Mouse (Mus musculus) ovary, postnatal 10 days (tissue): Measurements from ENCODE around the gene Evi5.
"Not testable (repeated sequence)": the region's sequence is repeated elsewhere in the genome, so short reads cannot be mapped to it uniquely, and the experiment has no call there.

Source experiments
- DNase-seq: peaks from one replicate; pipeline ENCODE4 v3.0.0; 2022; ENCODE audit warnings: low spot score

Gene Evi5

GRCm38 (mm10) chr5:107874561-107875260, at the start of gene Evi5:
Evi5 (minus strand) TSS chr5:107875107.
- DNase-seq: no peak

GRCm38 (mm10) chr5:107924564-107924963, 49.7 kb upstream of the Evi5 start:
- DNase-seq: no peak

DNA sequence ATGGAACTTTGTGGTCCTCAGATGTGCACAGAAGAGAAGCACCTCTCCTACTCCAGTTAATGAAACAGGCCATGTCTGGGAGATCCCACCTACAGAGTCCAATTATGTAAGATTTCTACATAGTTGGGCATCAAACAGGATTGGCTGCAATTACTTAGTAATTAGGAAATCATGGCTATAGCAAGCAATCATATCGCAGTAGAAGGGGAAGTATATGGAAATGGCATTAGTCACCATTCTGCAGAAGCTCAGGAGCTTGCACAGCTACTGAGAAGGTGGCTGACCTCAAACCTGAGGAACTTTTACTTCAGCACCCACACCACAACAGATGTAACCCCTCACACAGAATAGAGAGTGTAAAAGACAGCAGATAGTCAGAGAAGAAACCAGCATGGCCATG, 47.9 kb upstream of the Evi5 start:
- no peak for DNase-seq

DNA sequence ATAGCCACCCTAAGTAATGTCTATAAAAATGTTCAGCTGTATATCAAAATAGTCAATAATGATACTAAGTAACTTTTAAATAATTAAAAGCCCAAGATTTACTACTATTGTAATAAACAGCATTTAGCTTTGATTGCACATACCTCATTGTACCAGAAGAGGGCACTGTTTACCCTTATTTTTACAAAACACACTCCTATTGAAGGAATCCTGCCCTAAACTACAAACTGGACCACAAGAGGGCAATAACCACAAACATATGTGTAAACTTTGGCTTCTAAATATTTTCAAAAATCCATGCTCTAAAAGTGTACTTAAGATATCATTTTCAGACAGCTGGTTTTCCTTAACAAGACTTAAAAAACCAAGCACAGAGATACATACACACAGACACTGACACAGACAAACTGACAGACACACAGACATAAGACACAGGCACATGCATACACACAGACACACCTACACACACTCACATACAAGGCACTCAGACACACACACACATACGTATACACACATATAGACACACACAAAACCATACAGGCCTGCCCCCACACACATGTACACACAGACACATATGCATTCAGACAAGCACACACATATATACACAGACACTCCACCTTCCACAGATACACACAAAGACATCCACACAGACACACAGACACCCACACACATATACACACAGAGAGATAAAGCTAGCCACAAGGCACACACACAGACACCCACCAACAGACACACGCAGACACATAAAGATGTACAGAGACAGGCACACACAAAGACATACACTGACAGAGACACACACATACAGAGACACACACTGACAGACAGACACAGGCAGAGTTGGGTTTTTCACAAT, 46.7 kb upstream of the Evi5 start:
- no peak for DNase-seq

DNA sequence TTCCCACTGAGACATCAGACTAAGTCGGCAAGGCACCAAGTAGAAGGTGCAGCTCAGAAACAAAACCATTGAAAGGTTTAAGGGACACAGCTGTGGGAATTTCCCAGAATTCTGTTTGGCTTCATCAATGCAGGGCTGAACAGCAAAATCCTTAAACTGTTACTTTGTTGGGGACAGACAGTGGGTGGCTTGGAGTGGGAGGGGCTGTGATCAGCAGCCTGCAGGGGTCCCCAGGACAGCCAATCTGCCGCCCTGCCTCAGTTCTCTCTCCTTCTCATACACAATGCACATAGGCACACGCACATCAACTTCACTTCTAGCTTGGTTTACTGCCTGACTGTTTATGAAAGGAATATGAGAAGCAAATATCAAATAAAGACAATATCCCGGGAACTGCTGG, 40.4 kb upstream of the Evi5 start:
- no peak for DNase-seq

DNA sequence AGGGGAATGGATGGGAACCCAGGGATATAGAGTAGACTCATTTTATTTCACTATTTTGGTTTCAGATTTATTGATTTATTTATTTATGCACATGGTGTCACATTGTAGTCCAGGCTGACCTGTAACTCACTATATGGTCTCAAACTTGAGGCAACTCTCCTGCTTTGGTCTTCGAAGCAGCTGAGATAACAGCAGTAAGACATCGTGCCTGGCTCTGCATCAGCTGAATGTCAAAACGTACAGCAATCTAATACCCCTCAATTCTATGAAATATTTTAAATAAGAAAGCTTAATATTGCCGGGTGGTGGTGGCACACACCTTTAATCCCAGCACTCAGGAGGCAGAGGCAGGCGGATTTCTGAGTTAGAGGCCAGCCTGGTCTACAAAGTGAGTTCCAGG, 36.1 kb upstream of the Evi5 start:
- DNase-seq: no peak

- no peak for DNase-seq
Measured at GRCm38 (mm10) chr5:107910084-107910616, 35.2 kb upstream of the Evi5 start.

GRCm38 (mm10) chr5:107909668-107910067, 34.8 kb upstream of the Evi5 start:
- no peak for DNase-seq

DNA sequence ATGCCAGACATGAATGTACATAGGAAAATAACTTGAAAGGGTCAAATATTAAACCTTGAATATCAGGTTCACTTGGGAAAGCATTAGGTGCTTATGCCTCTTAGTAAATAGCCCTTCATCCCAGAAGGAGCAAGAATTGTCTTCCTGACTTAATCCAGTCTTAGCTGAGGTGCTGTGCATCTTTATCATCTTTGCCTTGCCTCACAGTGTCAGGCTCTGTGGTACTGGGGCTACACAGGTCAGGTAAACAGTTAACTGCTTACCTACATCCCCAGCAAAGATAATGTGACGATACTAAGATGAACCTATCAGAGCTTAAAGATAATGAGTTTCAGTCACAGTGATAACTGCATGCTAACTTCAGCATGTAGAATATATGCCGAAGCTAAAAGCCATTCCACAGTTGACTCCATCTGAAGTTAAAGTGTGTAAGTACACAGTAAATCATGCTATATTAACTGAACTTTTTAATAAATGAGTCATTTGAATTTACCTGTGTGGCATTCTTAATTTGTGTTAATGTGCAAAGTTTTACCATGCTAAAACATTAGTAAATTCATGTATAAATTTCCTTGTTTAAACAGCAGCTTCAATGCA, 33.7 kb upstream of the Evi5 start:
- no peak for DNase-seq

DNA sequence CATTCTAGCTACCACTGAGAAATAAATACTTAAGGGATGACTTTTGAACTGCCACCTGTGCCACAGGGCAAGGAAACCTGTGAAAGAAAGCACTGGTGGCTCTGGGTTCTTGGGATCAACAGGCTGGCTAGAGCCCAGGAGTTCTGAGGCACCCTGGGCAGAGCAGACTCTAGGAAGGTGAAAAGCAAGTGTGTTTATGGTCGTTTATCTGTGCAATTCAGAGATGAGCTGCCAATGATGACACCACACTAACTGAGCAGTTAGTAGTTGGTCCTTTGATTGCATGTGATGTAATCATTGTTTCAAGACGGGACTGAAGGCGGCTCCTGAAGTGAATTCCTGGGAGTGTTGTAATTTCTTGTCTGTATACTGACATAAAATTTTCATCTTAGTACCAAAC, 29.4 kb upstream of the Evi5 start:
- no peak for DNase-seq

DNA sequence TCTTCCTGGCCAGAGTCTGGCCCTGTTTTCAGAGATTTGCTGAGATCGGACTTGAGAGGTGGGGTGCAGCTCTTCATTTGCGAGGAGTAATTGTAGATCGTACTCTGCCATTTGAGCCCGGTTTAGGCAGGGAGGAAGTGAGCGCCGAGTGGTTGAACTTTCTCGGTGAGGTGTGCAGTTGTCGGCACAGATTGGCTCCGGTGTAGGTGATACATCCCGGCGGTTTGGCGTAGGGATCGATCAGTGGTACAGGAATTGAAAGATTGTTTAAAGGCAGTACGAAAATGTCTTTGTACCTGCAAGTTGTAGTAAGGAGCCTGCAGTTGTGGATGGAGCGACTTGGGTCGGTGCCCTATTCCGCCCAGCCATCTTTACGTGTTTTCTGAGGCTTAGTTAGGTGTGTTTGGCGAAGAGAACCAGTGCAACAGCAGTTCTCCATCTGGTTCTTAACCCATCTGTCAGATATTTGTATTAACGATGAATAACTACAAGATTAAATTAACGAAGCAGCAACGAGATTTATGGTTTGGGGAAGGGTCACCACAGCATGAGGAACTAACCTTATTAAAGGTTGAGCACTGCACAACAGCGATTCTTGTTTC, 26.2 kb upstream of the Evi5 start:
- DNase-seq: no peak

DNA sequence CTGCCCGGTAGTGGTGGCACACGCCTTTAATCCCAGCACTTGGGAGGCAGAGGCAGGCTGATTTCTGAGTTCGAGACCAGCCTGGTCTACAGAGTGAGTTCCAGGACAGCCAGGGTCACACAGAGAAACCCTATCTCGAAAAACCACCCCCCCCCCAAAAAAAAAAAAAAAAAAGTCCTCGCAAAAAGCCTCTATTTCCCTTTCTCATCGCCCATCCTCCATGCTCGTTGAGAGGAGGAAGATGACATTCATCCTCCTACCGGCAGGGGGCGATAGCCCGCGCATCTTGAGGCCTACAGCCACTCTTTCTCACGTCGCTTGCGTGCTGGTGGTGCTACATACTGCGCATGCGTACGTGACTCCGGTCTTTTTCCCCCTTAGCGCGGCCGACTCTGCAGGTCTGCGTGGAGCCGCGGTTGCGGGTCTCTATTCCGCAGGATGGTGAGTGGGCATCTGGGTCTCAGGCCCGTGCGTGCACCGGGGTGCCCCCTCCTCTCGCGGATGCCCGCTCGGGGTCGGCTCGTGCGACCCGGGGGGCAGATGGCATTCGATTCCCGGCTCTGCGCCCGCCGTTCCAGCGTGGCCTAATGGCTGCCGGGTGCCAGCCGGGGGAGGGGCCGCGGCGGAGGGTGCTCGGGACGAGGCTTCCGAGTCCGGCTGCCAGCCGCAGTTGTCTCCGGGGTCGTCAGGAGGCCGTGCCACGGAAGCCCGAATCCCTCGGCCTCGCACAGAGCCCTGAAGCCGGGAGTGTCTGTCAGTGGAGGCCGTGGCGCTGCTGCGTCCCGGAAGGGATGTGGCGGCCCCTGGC, 25.5 kb upstream of the Evi5 start, which contains the start of gene Rpl5:
TSS of gene Rpl5 (plus strand) at position 297 of the 808 bp plus-strand sequence.
- peak; percentile 89 for DNase-seq

GRCm38 (mm10) chr5:107896265-107896664, 21.4 kb upstream of the Evi5 start:
- DNase-seq: no peak

GRCm38 (mm10) chr5:107894676-107895075, 19.8 kb upstream of the Evi5 start:
- DNase-seq: no peak

DNA sequence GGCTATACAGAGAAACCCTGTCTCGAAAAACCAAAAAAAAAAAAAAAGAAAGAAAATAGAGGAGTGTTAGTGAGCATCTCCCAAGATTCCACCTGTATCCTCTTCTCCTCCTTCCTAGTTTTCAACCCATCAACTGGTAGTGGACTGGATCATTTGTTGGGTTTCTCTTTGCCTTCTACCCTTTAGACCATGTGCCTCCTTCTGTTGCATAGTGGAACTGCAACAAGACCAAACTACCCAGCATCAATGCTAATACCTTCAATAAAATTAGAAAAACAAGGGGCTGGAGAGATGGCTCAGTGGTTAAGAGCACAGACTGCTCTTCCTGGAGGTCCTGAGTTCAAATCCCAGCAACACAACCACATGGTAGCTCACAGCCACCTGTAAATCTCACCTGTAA, 16.6 kb upstream of the Evi5 start:
- DNase-seq: not testable (repeated sequence)

DNA sequence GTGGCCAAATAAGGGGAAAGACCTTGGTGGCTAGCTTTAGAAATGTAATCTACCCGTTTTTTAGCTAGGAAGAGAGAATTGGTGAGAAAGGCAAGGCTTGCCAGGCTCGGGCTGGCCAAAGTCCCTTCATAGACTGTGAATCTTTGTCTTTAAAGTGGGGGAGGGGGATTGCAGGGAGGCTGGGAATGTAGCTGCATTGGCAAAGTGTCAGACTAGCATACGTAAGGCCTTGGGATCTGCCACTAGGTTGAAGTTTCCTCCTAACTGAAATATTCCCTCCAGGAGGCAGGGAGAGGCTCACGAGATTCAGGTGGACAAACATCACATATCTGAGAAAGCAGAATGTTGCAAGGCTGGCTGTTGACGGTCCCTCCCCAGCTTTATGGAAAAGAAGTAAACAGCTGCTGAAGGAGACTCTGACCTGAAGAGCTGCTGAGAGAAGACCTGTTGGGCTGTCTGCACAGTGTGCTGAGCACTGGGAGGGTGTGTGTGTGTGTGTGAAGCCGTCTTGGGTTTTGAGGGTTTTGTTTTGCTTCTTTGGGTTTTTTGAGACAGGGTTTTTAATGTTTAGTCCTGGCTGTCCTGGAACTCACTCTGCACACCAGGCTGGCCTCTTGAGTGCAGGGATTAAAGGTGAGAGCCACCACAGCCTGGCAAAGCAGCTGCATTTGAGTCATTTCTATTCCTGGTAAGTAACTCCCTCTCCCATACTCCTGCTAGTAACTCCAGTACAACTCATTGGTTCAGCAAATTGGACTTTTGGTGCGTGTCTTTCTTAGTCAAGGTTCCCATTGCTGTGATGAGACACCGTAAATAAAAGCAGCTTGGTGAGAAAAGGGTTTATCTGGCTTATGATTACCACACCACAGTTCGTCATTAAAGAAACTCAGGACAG, 15.3 kb upstream of the Evi5 start:
- DNase-seq: no peak

DNA sequence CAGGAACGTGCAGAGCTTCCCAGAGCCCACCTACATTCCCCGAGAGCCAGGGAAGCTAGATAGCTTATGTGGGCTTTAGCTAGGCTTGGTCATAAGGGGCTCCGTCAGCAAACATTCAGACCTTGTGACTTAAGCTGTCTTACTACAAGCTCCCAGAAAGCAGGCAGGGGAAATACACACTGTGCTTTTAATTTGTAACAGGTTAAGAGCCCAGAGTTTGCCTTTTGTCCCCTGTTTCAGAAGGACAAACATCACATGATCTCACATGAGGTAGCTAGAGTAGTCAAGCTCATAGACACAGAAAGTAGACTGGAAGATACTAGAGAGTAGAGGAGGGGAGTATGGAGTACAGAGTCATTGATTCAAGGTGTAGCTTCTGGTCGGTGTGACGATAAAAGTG, 5.8 kb upstream of the Evi5 start:
- no peak for DNase-seq

- no peak for DNase-seq
Measured at GRCm38 (mm10) chr5:107877053-107877452, 2.1 kb upstream of the Evi5 start.

- DNase-seq: no peak
Measured at GRCm38 (mm10) chr5:107875261-107875611, 329 bp upstream of the Evi5 start.

- no peak for DNase-seq
Measured at GRCm38 (mm10) chr5:107873886-107874302, 1.0 kb downstream of the Evi5 start.
